Mouse (Mus musculus) thymus, adult 2 months (tissue): Measurements from ENCODE around the gene Rnf41. TPM values are rescaled to one million over a fixed set of nuclear protein-coding genes. Genes with fewer than 3 reads are reported as not detected.

Experiments used
- DNase-seq: peaks from one replicate; pipeline ENCODE4 v3.0.0; 2021
- H3K27ac ChIP-seq: fragments of 200-500 bp; 2 replicates; pipeline ENCODE4 v1.5.1; 2012; ENCODE audit warnings: low read length, control low read depth; ENCODE audit not compliant: control insufficient read depth, insufficient read depth
- H3K27me3 ChIP-seq: fragments of 200-500 bp; 2 replicates; pipeline ENCODE4 v1.6.1; 2012; ENCODE audit warnings: mild to moderate bottlenecking, low read length, moderate library complexity, mixed read lengths; ENCODE audit not compliant: control insufficient read depth, insufficient read depth
- H3K36me3 ChIP-seq: fragments of 200-500 bp; 2 replicates; pipeline ENCODE4 v1.6.1; 2012; ENCODE audit warnings: mild to moderate bottlenecking, low read length, moderate library complexity; ENCODE audit not compliant: control insufficient read depth, insufficient read depth
- H3K4me1 ChIP-seq: fragments of 200-500 bp; replicated peaks from 2 replicates; pipeline ENCODE4 v1.6.1; 2012; ENCODE audit warnings: low read length; ENCODE audit not compliant: control insufficient read depth, insufficient read depth
- H3K4me3 ChIP-seq: fragments of 200-500 bp; 2 replicates; pipeline ENCODE4 v1.5.1; 2012; ENCODE audit warnings: mild to moderate bottlenecking, low read length, control low read depth, moderate library complexity; ENCODE audit not compliant: control insufficient read depth, insufficient read depth
- CTCF ChIP-seq: fragments of 200-500 bp; IDR thresholded peaks from 2 replicates; pipeline ENCODE4 v1.5.1; 2012; ENCODE audit warnings: mild to moderate bottlenecking, control low read depth, low read length, moderate library complexity, borderline replicate concordance; ENCODE audit not compliant: control insufficient read depth, poor library complexity, insufficient read depth; ENCODE audit errors: extremely low read depth
- POLR2A ChIP-seq: fragments of 200-500 bp; IDR thresholded peaks from 2 replicates; pipeline ENCODE4 v1.6.1; 2012; ENCODE audit warnings: mild to moderate bottlenecking, low read length, control low read depth, moderate library complexity; ENCODE audit not compliant: control insufficient read depth, poor library complexity, insufficient read depth; ENCODE audit errors: extremely low read depth
- WGBS: fragments of 180-500 bp; shearing (Covaris S2); methylation state at CpG from one replicate; pipeline ENCODE4 v1.1.7; 2018; 5-methylcytosine and 5-hydroxymethylcytosine counted together
- polyA plus RNA-seq: library from polyadenylated mRNA; depleted of rRNA; stranded (reverse); fragments of >200 nt; gene quantifications from 2 replicates; pipeline ENCODE4 v1.2.3, GENCODE M21; 2012

Rnf41 gene
- polyA plus RNA-seq, 1 experiment = 37.8 TPM

- WGBS = 94% methylated on average over 10 of the region's 10 CpGs
- H3K27me3 ChIP-seq = no peaks in the 10 kb centered on the region
- no peak for DNase-seq
- 0 out of 2 replicates have a peak, but pooled peaks cover 4% of the 10 kb centered on the region for H3K4me1 ChIP-seq
- H3K27ac ChIP-seq = no peak overlapping the region
- TF ChIP-seq POLR2A (no peak), CTCF (no peak)
- H3K4me3 ChIP-seq = no peak overlapping the region
- H3K36me3 ChIP-seq = peaks cover 14% of the 10 kb centered on the region
These were observed 14.7 kb upstream of the Rnf41 start for GRCm38 (mm10) chr10:128396716-128397264.

GRCm38 (mm10) chr10:128397466-128397865 is 14.0 kb upstream of the Rnf41 start:
- DNase-seq = no peak
- Histone ChIP-seq H3K36me3 (peaks cover 10% of the 10 kb centered on the region; the same call in 1 of the 2 replicates), H3K27me3 (no peaks in the 10 kb centered on the region), H3K4me1 (0 out of 2 replicates have a peak, but pooled peaks cover 4% of the 10 kb centered on the region), H3K27ac (no peak overlapping the region), H3K4me3 (no peak overlapping the region)
- 92% methylated on average over 7 of the region's 7 CpGs for WGBS
- TF ChIP-seq POLR2A (no peak), CTCF (no peak)

GRCm38 (mm10) chr10:128400338-128400737 is 11.1 kb upstream of the Rnf41 start:
- 78% methylated on average over 5 of the region's 5 CpGs for WGBS
- DNase-seq = no peak

GRCm38 (mm10) chr10:128401056-128401455 is 10.4 kb upstream of the Rnf41 start, which contains the start of gene Slc39a5:
Slc39a5 (minus strand) TSS chr10:128401229.
- TF ChIP-seq CTCF = no peak
- TF ChIP-seq POLR2A = no peak
- no peak for DNase-seq
- Histone ChIP-seq H3K27me3 (no peaks in the 10 kb centered on the region), H3K4me3 (no peak within 1 kb of the TSS), H3K4me1 (0 out of 2 replicates have a peak, but pooled peaks cover 4% of the 10 kb centered on the region), H3K36me3 (no peaks in the 10 kb centered on the region), H3K27ac (peak within 1 kb of the TSS; percentile 12; the same call in 1 of the 2 replicates)
- WGBS = 65% methylated on average over 2 of the region's 2 CpGs

More at GRCm38 (mm10) chr10:128400338-128400737, 11.1 kb upstream of the Rnf41 start:
- Histone ChIP-seq H3K36me3 (no peaks in the 10 kb centered on the region), H3K27me3 (no peaks in the 10 kb centered on the region), H3K4me3 (no peak overlapping the region), H3K4me1 (0 out of 2 replicates have a peak, but pooled peaks cover 4% of the 10 kb centered on the region), H3K27ac (no peak overlapping the region)
- TF ChIP-seq CTCF (no peak), POLR2A (no peak)

GRCm38 (mm10) chr10:128401638-128402037 is 9.8 kb upstream of the Rnf41 start:
- H3K4me1 ChIP-seq = 0 out of 2 replicates have a peak, but pooled peaks cover 4% of the 10 kb centered on the region
- peak overlapping the region; percentile 12; the same call in 1 of the 2 replicates for H3K27ac ChIP-seq
- WGBS = 84% methylated on average over 9 of the region's 9 CpGs
- H3K36me3 ChIP-seq = no peaks in the 10 kb centered on the region
- no peaks in the 10 kb centered on the region for H3K27me3 ChIP-seq
- TF ChIP-seq CTCF = no peak
- TF ChIP-seq POLR2A = no peak
- no peak overlapping the region for H3K4me3 ChIP-seq
- no peak for DNase-seq

GRCm38 (mm10) chr10:128403931-128404330 is 7.5 kb upstream of the Rnf41 start:
- TF ChIP-seq CTCF (no peak), POLR2A (no peak)
- H3K27ac ChIP-seq = no peak overlapping the region
- 94% methylated on average over 7 of the region's 7 CpGs for WGBS

More at GRCm38 (mm10) chr10:128403931-128404330, 7.5 kb upstream of the Rnf41 start:
- Histone ChIP-seq H3K4me3 (no peak overlapping the region), H3K27me3 (no peaks in the 10 kb centered on the region), H3K36me3 (no peaks in the 10 kb centered on the region), H3K4me1 (peaks cover 9% of the 10 kb centered on the region)
- DNase-seq = no peak
